Mouse (Mus musculus): ENCODE results near the gene Foxk1. TPM values are rescaled to one million over a fixed set of nuclear protein-coding genes. Genes with fewer than 3 reads are reported as not detected.

Gene Foxk1
- total RNA-seq, 2 experiments from 2014 or later = 16.2 TPM

- intact Hi-C loops (cut with DNase I) = loop anchor here (2.0 to 10.0 kb wide), 2 partner anchors 38 to 1596 kb away; no protein-coding TSS in a partner anchor
- peak; percentile 98 for DNase-seq (ENCODE audit: low spot score)
Measured at GRCm38 (mm10) chr5:142440451-142441147, 39.3 kb downstream of the Foxk1 start.

GRCm38 (mm10) chr5:142441332-142442044 lies 40.2 kb downstream of the Foxk1 start:
- intact Hi-C loops (cut with DNase I) = loop anchor here (1.0 to 10.0 kb wide), 3 partner anchors 22 to 1597 kb away; partner anchors contain the start of gene Ap5z1
- DNase-seq (ENCODE audit: low spot score) = no peak

- intact Hi-C loops (cut with DNase I) = loop anchor here (1.0 to 10.0 kb wide), 2 partner anchors 21 to 1597 kb away; partner anchors contain the start of gene Ap5z1
- DNase-seq (ENCODE audit: low spot score) = no peak
Measured at GRCm38 (mm10) chr5:142442045-142442440, 40.7 kb downstream of the Foxk1 start.

- intact Hi-C loops (cut with DNase I) = loop anchor here (10.0 kb wide), 1 partner anchor 1599 kb away; no protein-coding TSS in a partner anchor
Measured at GRCm38 (mm10) chr5:142443514-142443913, 42.2 kb downstream of the Foxk1 start.

GRCm38 (mm10) chr5:142443994-142444393 lies 42.7 kb downstream of the Foxk1 start:
- no peak for DNase-seq (ENCODE audit: low spot score)
- intact Hi-C loops (cut with DNase I) = loop anchor here (10.0 kb wide), 1 partner anchor 1599 kb away; no protein-coding TSS in a partner anchor

More at GRCm38 (mm10) chr5:142443514-142443913, 42.2 kb downstream of the Foxk1 start:
- DNase-seq (ENCODE audit: low spot score) = no peak

GRCm38 (mm10) chr5:142444791-142445531 lies 43.7 kb downstream of the Foxk1 start:
- intact Hi-C loops (cut with DNase I) = loop anchor here (1.0 to 10.0 kb wide), 2 partner anchors 77 to 1600 kb away; no protein-coding TSS in a partner anchor

GRCm38 (mm10) chr5:142445709-142446108 lies 44.4 kb downstream of the Foxk1 start:
- intact Hi-C loops (cut with DNase I) = loop anchor here (1.0 to 10.0 kb wide), 2 partner anchors 77 to 1601 kb away; no protein-coding TSS in a partner anchor

More at GRCm38 (mm10) chr5:142444791-142445531, 43.7 kb downstream of the Foxk1 start:
- no peak for DNase-seq (ENCODE audit: low spot score)

GRCm38 (mm10) chr5:142448076-142448475 lies 46.8 kb downstream of the Foxk1 start:
- peak; percentile 61 for DNase-seq (ENCODE audit: low spot score)
- intact Hi-C loops (cut with DNase I) = loop anchor here (1.0 to 10.0 kb wide), 3 partner anchors 81 to 1603 kb away; no protein-coding TSS in a partner anchor

More at GRCm38 (mm10) chr5:142445709-142446108, 44.4 kb downstream of the Foxk1 start:
- DNase-seq (ENCODE audit: low spot score) = no peak

- intact Hi-C loops (cut with DNase I) = loop anchor here (1.0 to 10.0 kb wide), 3 partner anchors 81 to 1604 kb away; no protein-coding TSS in a partner anchor
- no peak for DNase-seq (ENCODE audit: low spot score)
Measured at GRCm38 (mm10) chr5:142448623-142449022, 47.3 kb downstream of the Foxk1 start.

GRCm38 (mm10) chr5:142450846-142451245 lies 49.5 kb downstream of the Foxk1 start:
- DNase-seq (ENCODE audit: low spot score) = no peak
- intact Hi-C loops (cut with DNase I) = no loop called here

- no peak for DNase-seq (ENCODE audit: low spot score)
- intact Hi-C loops (cut with DNase I) = no loop called here
Measured at GRCm38 (mm10) chr5:142451759-142452158, 50.5 kb downstream of the Foxk1 start.

- no peak for DNase-seq (ENCODE audit: low spot score)
- intact Hi-C loops (cut with DNase I) = no loop called here
Measured at GRCm38 (mm10) chr5:142453742-142454141, 52.4 kb downstream of the Foxk1 start.

- DNase-seq (ENCODE audit: low spot score) = no peak
Measured at GRCm38 (mm10) chr5:142456318-142456717, 55.0 kb downstream of the Foxk1 start.

GRCm38 (mm10) chr5:142457345-142457744 lies 56.0 kb downstream of the Foxk1 start:
- intact Hi-C loops (cut with DNase I) = no loop called here
- DNase-seq (ENCODE audit: low spot score) = no peak

More at GRCm38 (mm10) chr5:142456318-142456717, 55.0 kb downstream of the Foxk1 start:
- intact Hi-C loops (cut with DNase I) = no loop called here

GRCm38 (mm10) chr5:142458791-142459557 lies 57.7 kb downstream of the Foxk1 start:
- no peak for DNase-seq (ENCODE audit: low spot score)
- intact Hi-C loops (cut with DNase I) = no loop called here

GRCm38 (mm10) chr5:142459834-142460233 lies 58.5 kb downstream of the Foxk1 start:
- intact Hi-C loops (cut with DNase I) = no loop called here
- no peak for DNase-seq (ENCODE audit: low spot score)

GRCm38 (mm10) chr5:142461942-142462640 lies 60.8 kb downstream of the Foxk1 start:
- DNase-seq (ENCODE audit: low spot score) = no peak
- intact Hi-C loops (cut with DNase I) = no loop called here

- no peak for DNase-seq (ENCODE audit: low spot score)
- intact Hi-C loops (cut with DNase I) = no loop called here
Measured at GRCm38 (mm10) chr5:142462641-142462948, 61.3 kb downstream of the Foxk1 start.

All from heart, postnatal 25 days (tissue).